24 mouse cellular contexts compared by ENCODE assay signal in the genomic region with DNA sequence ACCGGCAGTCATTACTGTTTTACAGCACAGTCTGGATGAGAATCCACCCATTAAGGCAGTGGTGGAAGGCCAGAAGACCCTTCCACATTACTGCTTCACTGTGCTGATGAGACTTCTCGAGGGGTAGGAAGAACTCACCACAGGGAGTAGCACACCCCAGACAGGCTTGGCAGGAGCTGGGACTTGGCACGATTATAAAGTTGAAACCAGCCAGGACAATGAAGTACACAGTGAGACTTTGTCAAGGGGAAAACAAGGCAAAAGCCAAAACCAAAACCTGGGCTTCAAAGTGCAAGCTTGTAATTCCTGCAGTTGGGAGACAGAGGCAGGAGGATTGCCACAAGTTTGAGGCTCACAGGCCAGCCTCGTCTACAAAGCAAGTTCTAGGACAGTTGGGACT. TPM values are rescaled to one million over a fixed set of nuclear protein-coding genes. Genes with fewer than 3 reads are reported as not detected.
DNase-seq lines count a peak whose midpoint lies in the region; ATAC-seq lines count a peak whose summit lies in the region.
"Had no signal": no experiment of that assay in that cellular context is flagged by ENCODE, and none has a peak within 500 bp of the region (broad histone marks: within the 10 kb centered on the region; RNA-seq: fewer than 3 reads in every experiment).

No protein-coding gene starts in this region.

- no peaks in the 10 kb centered on the region for H3K27me3 ChIP-seq in heart, embryonic 10.5 days (ENCODE audit: insufficient read depth, poor library complexity, severe bottlenecking)
- H3K27me3 ChIP-seq in neural tube, embryonic 14.5 days (ENCODE audit: control insufficient read depth, insufficient read depth, low read length), result no peaks in the 10 kb centered on the region
- H3K27me3 ChIP-seq in neural tube, embryonic 15.5 days (replicated peaks), result no peaks in the 10 kb centered on the region
- H3K27me3 ChIP-seq: forebrain, embryonic 13.5 days; lung, embryonic 15.5 days; midbrain, embryonic 12.5 days; neural tube, embryonic 12.5 days had no signal

- peak; percentile 21 for DNase-seq in adrenal gland, postnatal 14 days
- no peak for DNase-seq in adrenal gland, postnatal 25 days
- DNase-seq in heart, adult 11 months, result peak; percentile 91
- no peak for DNase-seq in heart, embryonic 10.5 days (ENCODE audit: low spot score)
- DNase-seq in ovary, postnatal 14 days (ENCODE audit: low spot score), result no peak
- no peak for DNase-seq in left cerebral cortex, postnatal 10 days (ENCODE audit: extremely low spot score in 1 of 2, low spot score in 2 of 2)
- DNase-seq: cerebellum, adult 11-12 months; cerebellum, postnatal 14 days; kidney, adult 9 months; kidney, postnatal 10 days; liver; retina, postnatal 1 day; right cerebral cortex, postnatal 25 days; spleen, adult 18-20 months; thymus, postnatal 25 days had no signal

- no peak overlapping the region for H3K4me3 ChIP-seq in heart, embryonic 10.5 days
- H3K4me3 ChIP-seq in neural tube, embryonic 14.5 days (ENCODE audit: low read depth, low read length), result no peak overlapping the region
- H3K4me3 ChIP-seq in neural tube, embryonic 15.5 days (replicated peaks), result no peak overlapping the region
- H3K4me3 ChIP-seq: forebrain, embryonic 13.5 days; lung, embryonic 15.5 days; midbrain, embryonic 12.5 days; myocyte; neural tube, embryonic 12.5 days had no signal

- 82% methylated on average over 4 of the region's 4 CpGs for WGBS in heart, embryonic 10.5 days
- WGBS in neural tube, embryonic 14.5 days, result 70% methylated on average over 4 of the region's 4 CpGs
- 68% methylated on average over 4 of the region's 4 CpGs for WGBS in neural tube, embryonic 15.5 days

- no peaks in the 10 kb centered on the region for H3K4me1 ChIP-seq in heart, embryonic 10.5 days
- no peaks in the 10 kb centered on the region for H3K4me1 ChIP-seq in neural tube, embryonic 14.5 days (ENCODE audit: control insufficient read depth, insufficient read depth, low read length)
- no peaks in the 10 kb centered on the region for H3K4me1 ChIP-seq in neural tube, embryonic 15.5 days
- H3K4me1 ChIP-seq: forebrain, embryonic 13.5 days; lung, embryonic 15.5 days; midbrain, embryonic 12.5 days; neural tube, embryonic 12.5 days had no signal

- intact Hi-C loops in left cerebral cortex, postnatal 10 days (cut with DNase I), result no loop called here

- 0 out of 2 replicates have a peak, but pooled peaks have one; percentile 38 for ATAC-seq in neural tube, embryonic 14.5 days (ENCODE audit: low read depth)
- ATAC-seq in neural tube, embryonic 15.5 days (ENCODE audit: low FRiP score), result no peak
- ATAC-seq: forebrain, embryonic 13.5 days; intestine, postnatal 0 days had no signal

- H3K9ac ChIP-seq in neural tube, embryonic 14.5 days (replicated peaks; ENCODE audit: low read depth, low read length), result no peak overlapping the region
- H3K9ac ChIP-seq in neural tube, embryonic 15.5 days (replicated peaks), result no peak overlapping the region
- H3K9ac ChIP-seq: forebrain, embryonic 13.5 days; hindbrain, embryonic 14.5 days; lung, embryonic 15.5 days; midbrain, embryonic 12.5 days; neural tube, embryonic 12.5 days had no signal

- peaks cover 8% of the 10 kb centered on the region; the same call in 1 of the 2 replicates for H3K36me3 ChIP-seq in heart, embryonic 10.5 days
- H3K36me3 ChIP-seq in neural tube, embryonic 14.5 days (ENCODE audit: control insufficient read depth, insufficient read depth, low read length), result no peaks in the 10 kb centered on the region
- peaks cover 15% of the 10 kb centered on the region; the same call in 1 of the 2 replicates for H3K36me3 ChIP-seq in neural tube, embryonic 15.5 days

- H3K4me2 ChIP-seq in neural tube, embryonic 14.5 days (ENCODE audit: low read depth, low read length), result no peak overlapping the region
- H3K4me2 ChIP-seq in neural tube, embryonic 15.5 days, result no peak overlapping the region
- H3K4me2 ChIP-seq: forebrain, embryonic 13.5 days; hindbrain, embryonic 14.5 days; lung, embryonic 15.5 days; midbrain, embryonic 12.5 days; neural tube, embryonic 12.5 days had no signal

- H3K9me3 ChIP-seq in heart, embryonic 10.5 days, result no peaks in the 10 kb centered on the region
- H3K9me3 ChIP-seq in neural tube, embryonic 14.5 days (ENCODE audit: control insufficient read depth, low read length), result no peaks in the 10 kb centered on the region
- no peaks in the 10 kb centered on the region for H3K9me3 ChIP-seq in neural tube, embryonic 15.5 days (replicated peaks)
- H3K9me3 ChIP-seq: forebrain, embryonic 13.5 days; lung, embryonic 15.5 days; midbrain, embryonic 12.5 days; neural tube, embryonic 12.5 days had no signal

- H3K27ac ChIP-seq in heart, embryonic 10.5 days, result no peak overlapping the region
- no peak overlapping the region for H3K27ac ChIP-seq in neural tube, embryonic 14.5 days (ENCODE audit: low read depth, low read length)
- no peak overlapping the region for H3K27ac ChIP-seq in neural tube, embryonic 15.5 days (replicated peaks)
- H3K27ac ChIP-seq: forebrain, embryonic 13.5 days; hindbrain, embryonic 14.5 days; lung, embryonic 15.5 days; midbrain, embryonic 12.5 days; neural tube, embryonic 12.5 days had no signal

RNA-seq across cellular contexts. Expression of gene Kat2b, which starts 54.0 kb away (rescaled TPM):
- total RNA-seq in adrenal gland, postnatal 14 days (2021), result 65.7 and 67.0 TPM in 2 replicates
- 63.7 and 97.1 TPM in 2 replicates for total RNA-seq in adrenal gland, postnatal 25 days (2021)
- 4.1 and 5.9 TPM in 2 replicates for polyA plus RNA-seq in heart, embryonic 10.5 days (2016; fragmentation: Nextera tagmentation; extraction: Ambion mirVana)
- polyA plus RNA-seq in neural tube, embryonic 14.5 days (2014; fragmentation: Nextera tagmentation; extraction: Ambion mirVana), result 10.3 and 11.2 TPM in 2 replicates
- 5.5 and 6.0 TPM in 2 replicates for polyA plus RNA-seq in neural tube, embryonic 15.5 days (2015; fragmentation: Nextera tagmentation; extraction: Ambion mirVana)
- 10 to 100 TPM; 10.5 to 20.3 TPM for total RNA-seq in left cerebral cortex, postnatal 10 days (2021)

Comparison
In these comparisons a context has a peak if more than half of its experiments do, and no peak if none do; other contexts are left out.
1. DNase-seq: peak in adrenal gland, postnatal 14 days (single experiment) and heart, adult 11 months (single experiment); none in adrenal gland, postnatal 25 days (single experiment), heart, embryonic 10.5 days (single experiment), ovary, postnatal 14 days (single experiment) and left cerebral cortex, postnatal 10 days (0 of 2).